Mouse (Mus musculus) stomach, embryonic 14.5 days (tissue): ENCODE measurements around the gene Gstk1. TPM values are rescaled to one million over a fixed set of nuclear protein-coding genes. Genes with fewer than 3 reads are reported as not detected.

Experiments
- ATAC-seq: fragments of 200-750 bp; cut with Nextera tagmentation; 2 replicates; pipeline ENCODE4 v1.8.0; 2017; ENCODE audit warnings: low read depth, moderate TSS enrichment; ENCODE audit not compliant: insufficient number of reproducible peaks, insufficient read depth, low FRiP score
- H3K27ac ChIP-seq: fragments of 300-500 bp; sonication (generic); 2 replicates; pipeline ENCODE4 v1.5.1; 2014; ENCODE audit warnings: mild to moderate bottlenecking, low read length, moderate library complexity, mixed read lengths
- H3K27me3 ChIP-seq: fragments of 300-500 bp; sonication (generic); 2 replicates; pipeline ENCODE4 v1.6.1; 2014; ENCODE audit warnings: low read length, control low read depth, mixed read lengths; ENCODE audit not compliant: control insufficient read depth, insufficient read depth
- H3K36me3 ChIP-seq: fragments of 300-500 bp; sonication (generic); 2 replicates; pipeline ENCODE4 v1.6.1; 2014; ENCODE audit warnings: mild to moderate bottlenecking, control low read depth, low read length, moderate library complexity, mixed read lengths; ENCODE audit not compliant: control insufficient read depth, insufficient read depth
- H3K4me1 ChIP-seq: fragments of 300-500 bp; sonication (generic); 2 replicates; pipeline ENCODE4 v1.6.1; 2014; ENCODE audit warnings: low read length, control low read depth, mixed read lengths; ENCODE audit not compliant: control insufficient read depth, insufficient read depth
- H3K4me2 ChIP-seq: fragments of 300-500 bp; sonication (generic); replicated peaks from 2 replicates; pipeline ENCODE4 v1.6.1; 2014; ENCODE audit warnings: low read depth, low read length, control low read depth
- H3K4me3 ChIP-seq: fragments of 300-500 bp; sonication (generic); 2 replicates; pipeline ENCODE4 v1.5.1; 2014; ENCODE audit warnings: low read depth, low read length, control low read depth
- H3K9ac ChIP-seq: fragments of 300-500 bp; sonication (generic); replicated peaks from 2 replicates; pipeline ENCODE4 v1.6.1; 2014; ENCODE audit warnings: low read depth, mild to moderate bottlenecking, control low read depth, low read length, moderate library complexity, mixed read lengths
- H3K9me3 ChIP-seq: fragments of 300-500 bp; sonication (generic); 2 replicates; pipeline ENCODE4 v1.6.1; 2016; ENCODE audit warnings: low read depth, low read length, control low read depth; ENCODE audit not compliant: control insufficient read depth
- WGBS: fragments of 180-500 bp; shearing (Covaris S2); extraction: QIAGEN DNeasy Blood & Tissue Kit; methylation state at CpG from one replicate; pipeline ENCODE4 v1.1.7; 2014; 5-methylcytosine and 5-hydroxymethylcytosine counted together
- polyA plus RNA-seq: library from polyadenylated mRNA; unstranded; fragments of >200 nt; fragmentation: Nextera tagmentation; extraction: Ambion mirVana; gene quantifications from 2 replicates; pipeline ENCODE4 v1.2.1, GENCODE M21; 2014

The Gstk1 gene
- polyA plus RNA-seq = 19.5 and 22.1 TPM in 2 replicates

DNA sequence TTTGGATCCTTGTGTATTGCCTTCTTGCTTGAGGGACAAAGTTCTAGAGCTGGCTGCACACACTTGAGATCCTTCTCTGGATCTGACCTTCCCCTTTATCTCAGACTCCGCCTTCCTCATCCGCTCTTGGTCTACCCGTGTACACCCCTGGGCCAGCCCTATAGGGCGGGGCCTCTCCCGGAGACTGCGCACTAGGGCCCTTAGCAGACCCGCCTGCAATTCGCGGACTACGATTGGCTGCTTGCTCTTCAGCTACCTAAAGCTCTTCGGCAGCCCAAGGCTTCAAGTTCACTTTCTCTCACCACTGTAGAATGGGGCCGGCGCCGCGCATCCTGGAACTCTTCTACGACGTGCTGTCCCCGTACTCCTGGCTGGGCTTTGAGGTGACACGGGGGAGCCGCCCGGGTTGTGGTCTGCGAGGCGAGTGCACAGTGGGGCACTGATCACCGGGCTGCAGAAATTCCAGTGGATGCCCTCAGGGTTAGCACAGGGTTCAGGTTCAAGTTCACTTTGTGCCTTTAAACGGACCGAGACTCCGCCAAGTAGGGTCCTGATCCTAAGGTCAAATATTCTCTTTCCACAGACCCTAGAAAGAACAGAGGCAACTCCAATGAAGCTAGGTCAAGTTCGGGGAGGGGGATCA is at the start of gene Gstk1:
Gene Gstk1, plus strand, starts transcription at position 225 of the 643 bp plus-strand sequence.
- Histone ChIP-seq H3K27ac (no peak within 1 kb of the TSS), H3K27me3 (0 out of 2 replicates have a peak, but pooled peaks cover 2% of the 10 kb centered on the region), H3K9ac (no peak within 1 kb of the TSS), H3K9me3 (no peaks in the 10 kb centered on the region), H3K4me1 (no peaks in the 10 kb centered on the region), H3K4me2 (peak within 1 kb of the TSS; percentile 65), H3K36me3 (no peaks in the 10 kb centered on the region), H3K4me3 (peak within 1 kb of the TSS; percentile 33)
- ATAC-seq = peak; percentile 99
- WGBS = 4% methylated on average over 28 of the region's 28 CpGs

DNA sequence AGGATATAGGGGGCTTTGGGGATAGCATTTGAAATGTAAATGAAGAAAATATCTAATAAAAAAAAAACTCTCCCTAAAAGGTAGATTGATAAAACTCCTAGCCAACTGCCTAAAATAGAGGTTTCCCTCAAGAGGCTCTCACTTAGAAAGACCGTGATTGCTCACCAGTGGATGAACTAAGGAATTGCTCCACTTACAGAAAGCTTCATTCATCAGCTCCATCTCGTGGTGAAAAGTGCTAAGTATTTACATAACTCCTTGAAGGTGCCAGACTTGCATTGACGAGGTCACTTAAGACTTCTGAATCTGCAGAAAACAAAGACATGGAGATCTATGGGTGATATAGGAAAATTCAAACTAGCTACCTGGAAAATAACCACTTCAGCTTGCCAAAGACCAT is 48.0 kb upstream of the Gstk1 start:
- Histone ChIP-seq H3K9ac (no peak overlapping the region), H3K27ac (no peak overlapping the region), H3K27me3 (no peaks in the 10 kb centered on the region), H3K4me2 (no peak overlapping the region), H3K4me3 (no peak overlapping the region), H3K4me1 (no peaks in the 10 kb centered on the region), H3K9me3 (no peaks in the 10 kb centered on the region), H3K36me3 (no peaks in the 10 kb centered on the region)
- WGBS = 15% methylated on average over 3 of the region's 3 CpGs
- ATAC-seq = no peak

DNA sequence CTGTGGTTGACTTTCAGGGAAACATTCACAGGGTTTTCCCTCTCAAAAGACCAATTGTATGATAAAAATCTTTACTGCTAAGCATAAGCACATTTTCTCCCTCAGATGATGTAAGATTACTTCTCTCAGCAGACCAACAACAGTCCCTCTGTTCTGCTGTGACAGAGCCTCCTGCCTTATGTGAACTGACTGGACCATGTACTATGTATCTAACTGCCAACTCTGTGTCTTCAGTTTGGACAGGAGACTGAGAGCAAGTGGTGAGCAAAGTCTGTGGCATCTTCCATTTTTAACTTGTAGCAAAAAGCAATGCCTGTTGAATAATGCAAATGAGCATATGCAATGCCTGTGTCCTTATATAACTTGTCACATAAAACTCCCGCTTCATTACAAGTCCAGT is 46.2 kb upstream of the Gstk1 start:
- no peak overlapping the region for H3K27ac ChIP-seq
- no peak overlapping the region for H3K4me3 ChIP-seq
- no peak overlapping the region for H3K4me2 ChIP-seq
- H3K36me3 ChIP-seq = no peaks in the 10 kb centered on the region
- ATAC-seq = no peak
- H3K4me1 ChIP-seq = no peaks in the 10 kb centered on the region
- 91% methylated on average over 1 of the region's 1 CpGs for WGBS
- no peaks in the 10 kb centered on the region for H3K9me3 ChIP-seq
- no peaks in the 10 kb centered on the region for H3K27me3 ChIP-seq
- H3K9ac ChIP-seq = no peak overlapping the region

DNA sequence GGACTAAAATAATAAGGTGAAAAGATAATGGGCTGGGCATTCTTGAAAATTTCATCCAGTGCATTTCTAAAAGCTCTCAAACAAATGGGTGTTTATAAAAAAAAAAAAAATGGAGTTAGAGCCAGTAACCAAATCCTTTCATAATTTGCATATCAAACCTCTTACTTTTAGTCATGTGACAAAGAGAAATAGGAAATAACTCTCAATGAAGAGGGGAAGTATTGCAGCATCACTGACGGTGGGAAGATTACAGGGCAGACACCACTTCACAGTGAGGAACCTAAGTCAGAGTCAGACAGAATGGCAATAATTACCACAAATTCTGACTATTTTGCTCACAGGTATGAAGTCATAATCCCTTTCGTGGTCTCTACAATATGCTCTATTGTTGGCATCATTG is 30.7 kb upstream of the Gstk1 start, which contains the start of gene Tas2r144:
Gene Tas2r144, plus strand, starts transcription at position 301 of the 400 bp plus-strand sequence.
- H3K4me3 ChIP-seq = no peak within 1 kb of the TSS
- no peaks in the 10 kb centered on the region for H3K36me3 ChIP-seq
- no peak for ATAC-seq
- no peaks in the 10 kb centered on the region for H3K27me3 ChIP-seq
- no peak within 1 kb of the TSS for H3K4me2 ChIP-seq
- H3K27ac ChIP-seq = no peak within 1 kb of the TSS
- 85% methylated on average over 2 of the region's 2 CpGs for WGBS
- H3K9me3 ChIP-seq = no peaks in the 10 kb centered on the region
- no peak within 1 kb of the TSS for H3K9ac ChIP-seq
- H3K4me1 ChIP-seq = no peaks in the 10 kb centered on the region

DNA sequence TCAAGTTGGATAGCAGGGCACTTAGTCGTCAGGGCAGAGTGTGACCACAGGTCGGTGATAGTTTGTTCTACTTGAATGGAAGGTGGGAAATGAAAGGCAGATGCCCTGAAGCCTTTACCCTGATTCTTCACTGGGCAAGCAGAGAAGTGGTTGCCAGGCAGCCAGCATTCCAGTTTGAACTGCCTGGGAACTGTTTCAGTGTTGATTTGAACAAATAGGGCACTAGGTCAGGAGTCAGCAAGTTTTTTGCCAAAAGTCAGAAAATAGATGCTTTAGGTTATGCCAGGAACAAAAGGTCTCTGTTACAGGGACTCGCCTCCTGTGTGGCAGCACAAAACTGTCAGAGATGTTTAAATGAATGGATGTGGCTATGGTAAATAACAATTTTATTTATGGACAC is 23.4 kb upstream of the Gstk1 start:
- Histone ChIP-seq H3K27ac (no peak overlapping the region), H3K9me3 (no peaks in the 10 kb centered on the region), H3K36me3 (no peaks in the 10 kb centered on the region), H3K4me2 (no peak overlapping the region), H3K9ac (no peak overlapping the region), H3K27me3 (no peaks in the 10 kb centered on the region), H3K4me1 (no peaks in the 10 kb centered on the region), H3K4me3 (no peak overlapping the region)
- 44% methylated on average over 3 of the region's 3 CpGs for WGBS
- ATAC-seq = no peak

- no peaks in the 10 kb centered on the region for H3K4me1 ChIP-seq
- H3K9me3 ChIP-seq = no peaks in the 10 kb centered on the region
- H3K27ac ChIP-seq = no peak overlapping the region
- 76% methylated on average over 4 of the region's 4 CpGs for WGBS
- no peak overlapping the region for H3K9ac ChIP-seq
- no peak overlapping the region for H3K4me2 ChIP-seq
- no peak overlapping the region for H3K4me3 ChIP-seq
- H3K27me3 ChIP-seq = no peaks in the 10 kb centered on the region
- ATAC-seq = no peak
- H3K36me3 ChIP-seq = no peaks in the 10 kb centered on the region
Measured at GRCm38 (mm10) chr6:42225046-42225445, 20.7 kb upstream of the Gstk1 start.

- H3K4me2 ChIP-seq = no peak overlapping the region
- H3K4me3 ChIP-seq = no peak overlapping the region
- H3K27ac ChIP-seq = no peak overlapping the region
- ATAC-seq = no peak
- WGBS = 30% methylated on average over 17 of the region's 17 CpGs
- no peaks in the 10 kb centered on the region for H3K27me3 ChIP-seq
- no peaks in the 10 kb centered on the region for H3K4me1 ChIP-seq
- H3K36me3 ChIP-seq = no peaks in the 10 kb centered on the region
- no peaks in the 10 kb centered on the region for H3K9me3 ChIP-seq
- no peak overlapping the region for H3K9ac ChIP-seq
Measured at GRCm38 (mm10) chr6:42227240-42228101, 18.3 kb upstream of the Gstk1 start.

GRCm38 (mm10) chr6:42229610-42230009 is 16.1 kb upstream of the Gstk1 start:
- H3K27ac ChIP-seq = no peak overlapping the region
- 60% methylated on average over 4 of the region's 4 CpGs for WGBS

More at GRCm38 (mm10) chr6:42229610-42230009, 16.1 kb upstream of the Gstk1 start:
- no peaks in the 10 kb centered on the region for H3K9me3 ChIP-seq
- H3K9ac ChIP-seq = no peak overlapping the region
- no peak overlapping the region for H3K4me3 ChIP-seq
- H3K4me1 ChIP-seq = no peaks in the 10 kb centered on the region
- H3K36me3 ChIP-seq = no peaks in the 10 kb centered on the region
- H3K4me2 ChIP-seq = no peak overlapping the region
- no peaks in the 10 kb centered on the region for H3K27me3 ChIP-seq
- ATAC-seq = no peak
